Mouse (Mus musculus) forebrain, embryonic 16.5 days (tissue): ENCODE measurements at regions not wholly inside any gene's neighbourhood (a gene's known extent, or its start where the extent isn't known, plus 50 kb on each side); places are given as distances from the start of the nearest gene placed in this dataset.
A peak's percentile ranks its signal among the peaks of the same experiment; 100 is the strongest.

Experiments used
- ATAC-seq: fragments of 200-750 bp; cut with Nextera tagmentation; 2 replicates; pipeline ENCODE4 v1.8.0; 2017; ENCODE audit warnings: mild to moderate bottlenecking, moderate library complexity
- H3K27ac ChIP-seq: fragments of 300-500 bp; sonication (generic); 2 replicates; pipeline ENCODE4 v1.5.1; 2014; ENCODE audit warnings: low read length, control low read depth
- H3K27me3 ChIP-seq: fragments of 300-500 bp; sonication (generic); replicated peaks from 2 replicates; pipeline ENCODE4 v1.6.1; 2014; ENCODE audit warnings: low read length; ENCODE audit not compliant: control insufficient read depth, insufficient read depth
- H3K36me3 ChIP-seq: fragments of 300-500 bp; sonication (generic); 2 replicates; pipeline ENCODE4 v1.6.1; 2014; ENCODE audit not compliant: control insufficient read depth, insufficient read depth
- H3K4me1 ChIP-seq: fragments of 300-500 bp; sonication (generic); replicated peaks from 2 replicates; pipeline ENCODE4 v1.6.1; 2014; ENCODE audit warnings: low read length; ENCODE audit not compliant: control insufficient read depth, insufficient read depth
- H3K4me2 ChIP-seq: fragments of 300-500 bp; sonication (generic); 2 replicates; pipeline ENCODE4 v1.6.1; 2014; ENCODE audit warnings: mild to moderate bottlenecking, low read length, control low read depth
- H3K4me3 ChIP-seq: fragments of 300-500 bp; sonication (generic); replicated peaks from 2 replicates; pipeline ENCODE4 v1.5.1; 2014; ENCODE audit warnings: mild to moderate bottlenecking, low read length, control low read depth
- H3K9ac ChIP-seq: fragments of 300-500 bp; sonication (generic); replicated peaks from 2 replicates; pipeline ENCODE4 v1.6.1; 2014; ENCODE audit warnings: low read depth, low read length, control low read depth
- H3K9me3 ChIP-seq: fragments of 300-500 bp; sonication (generic); 2 replicates; pipeline ENCODE4 v1.6.1; 2016; ENCODE audit warnings: low read length; ENCODE audit not compliant: control insufficient read depth
- WGBS: fragments of 180-500 bp; shearing (Covaris S2); extraction: QIAGEN DNeasy Blood & Tissue Kit; methylation state at CpG from one replicate; pipeline ENCODE4 v1.1.7; 2014; 5-methylcytosine and 5-hydroxymethylcytosine counted together

DNA sequence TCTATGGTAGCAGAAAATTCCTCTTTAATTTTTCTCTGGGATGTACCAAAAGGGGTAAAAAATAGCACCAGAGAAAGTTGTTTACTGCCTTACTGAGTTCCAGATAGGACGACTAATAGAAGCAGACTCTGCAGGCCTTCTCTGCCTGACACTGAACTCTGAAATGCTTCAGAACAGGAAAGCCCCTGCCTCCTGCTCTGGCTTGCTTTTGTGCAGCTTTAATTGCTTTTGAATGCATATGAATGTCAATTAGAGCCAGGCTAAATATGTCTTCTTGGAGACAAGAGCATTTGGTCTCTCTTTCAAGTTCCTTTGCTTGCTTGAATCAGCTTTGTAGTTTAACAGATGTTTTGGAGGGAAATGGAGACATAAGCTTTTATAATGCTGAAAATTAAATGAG is 512.5 kb upstream of the Apob start:
- Histone ChIP-seq H3K27me3 (no peaks in the 10 kb centered on the region), H3K9ac (no peak overlapping the region), H3K9me3 (no peaks in the 10 kb centered on the region), H3K4me1 (peaks cover 3% of the 10 kb centered on the region; the same call in 1 of the 2 replicates), H3K4me3 (no peak overlapping the region), H3K36me3 (no peaks in the 10 kb centered on the region), H3K27ac (peak overlapping the region; percentile 44; the same call in 1 of the 2 replicates), H3K4me2 (no peak overlapping the region)
- peak; percentile 71; the same call in 1 of the 2 replicates for ATAC-seq
- 0% methylated on average over 1 of the region's 1 CpGs for WGBS

DNA sequence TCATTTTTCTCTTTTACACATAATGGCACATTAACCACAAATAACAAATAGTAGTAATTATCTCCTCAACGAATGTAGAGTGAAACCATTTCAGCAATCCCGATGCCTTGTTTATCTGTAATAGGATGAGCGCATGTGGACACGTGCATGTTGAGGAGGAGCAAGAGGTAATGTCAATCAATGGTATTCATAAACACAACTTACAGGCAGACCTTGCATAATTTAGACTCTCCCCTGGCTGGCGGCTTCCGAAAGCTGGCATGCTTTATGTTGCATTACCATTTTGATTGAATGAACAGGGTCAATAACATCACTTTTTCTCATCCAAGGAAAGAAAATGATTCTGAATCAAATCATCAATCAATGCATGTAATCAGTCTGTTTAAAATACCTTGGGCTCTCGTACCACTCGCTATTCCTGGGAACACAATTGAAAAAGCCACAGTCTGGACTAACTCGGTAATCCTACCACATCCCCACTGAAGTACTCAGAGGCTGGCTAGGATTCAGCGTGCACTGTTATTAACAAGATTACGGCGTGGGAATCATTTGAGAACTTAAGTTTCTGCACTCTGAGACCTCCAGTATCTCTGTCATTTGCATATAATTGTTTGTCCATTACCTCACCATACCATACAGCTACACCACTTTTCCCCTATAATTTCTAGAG is 464.7 kb upstream of the Apob start:
- Histone ChIP-seq H3K4me2 (no peak overlapping the region), H3K27ac (no peak overlapping the region), H3K9me3 (no peaks in the 10 kb centered on the region), H3K4me3 (no peak overlapping the region), H3K36me3 (no peaks in the 10 kb centered on the region), H3K4me1 (0 out of 2 replicates have a peak, but pooled peaks cover 2% of the 10 kb centered on the region), H3K9ac (no peak overlapping the region), H3K27me3 (no peaks in the 10 kb centered on the region)
- WGBS: 60% methylated on average over 12 of the region's 12 CpGs
- peak; percentile 45; the same call in 1 of the 2 replicates for ATAC-seq

DNA sequence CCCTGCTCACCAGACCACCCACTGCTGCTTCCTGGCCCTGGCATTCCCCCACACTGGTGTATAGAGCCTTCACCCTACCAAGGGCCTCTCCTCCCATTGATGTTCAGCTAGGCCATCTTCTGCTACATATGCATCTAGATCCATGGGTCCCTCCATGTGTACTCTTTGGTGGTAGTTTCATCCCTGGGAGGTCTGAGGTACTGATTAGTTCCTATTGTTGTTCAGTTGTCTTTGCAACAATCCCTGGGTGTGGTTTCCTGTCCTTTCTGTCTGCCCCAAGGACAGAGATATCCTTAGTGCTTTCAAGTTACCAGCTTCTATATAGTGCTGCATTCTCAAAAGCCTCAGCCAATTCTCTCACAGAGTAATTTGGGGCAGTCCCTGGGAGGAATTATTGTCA is 440.1 kb upstream of the Apob start:
- Histone ChIP-seq H3K9me3 (no peaks in the 10 kb centered on the region), H3K4me3 (no peak overlapping the region), H3K27ac (no peak overlapping the region), H3K4me1 (no peaks in the 10 kb centered on the region), H3K4me2 (no peak overlapping the region), H3K36me3 (no peaks in the 10 kb centered on the region), H3K27me3 (no peaks in the 10 kb centered on the region), H3K9ac (no peak overlapping the region)
- no peak for ATAC-seq

DNA sequence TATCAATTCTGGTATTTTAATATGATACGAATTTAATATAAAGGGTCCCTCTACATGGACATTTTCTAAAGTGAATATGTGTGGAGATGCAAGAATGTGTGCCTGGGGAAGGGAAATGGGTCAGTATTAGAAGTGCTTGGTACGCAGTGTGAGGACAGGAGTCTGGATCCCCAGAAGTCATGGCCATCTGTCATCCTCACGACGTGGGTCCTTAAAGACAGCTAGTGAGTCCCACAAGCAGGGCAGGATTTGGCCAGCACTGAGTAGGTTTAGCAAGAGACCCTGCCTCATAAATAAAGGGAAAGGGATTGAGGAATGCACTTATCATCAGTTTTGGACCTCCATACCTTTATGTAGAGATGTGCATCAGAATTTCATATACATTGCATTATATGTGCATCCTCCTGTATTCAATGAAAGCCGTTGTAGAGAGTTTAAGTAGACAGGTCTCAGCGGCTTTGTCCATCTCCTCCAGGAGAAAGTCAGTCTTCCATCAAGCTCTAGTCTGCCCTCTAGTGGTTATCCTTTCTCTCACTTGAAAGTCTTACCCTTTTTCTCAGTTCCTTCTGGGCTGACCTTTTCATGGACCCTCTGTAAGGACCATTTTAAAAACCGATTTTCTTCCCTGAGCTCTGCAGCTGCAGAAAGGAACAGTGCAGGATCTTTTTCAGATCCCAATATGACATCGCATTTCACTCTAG is 434.0 kb upstream of the Apob start:
- ATAC-seq: no peak
- Histone ChIP-seq H3K9ac (no peak overlapping the region), H3K4me3 (no peak overlapping the region), H3K36me3 (no peaks in the 10 kb centered on the region), H3K9me3 (no peaks in the 10 kb centered on the region), H3K4me1 (no peaks in the 10 kb centered on the region), H3K27ac (no peak overlapping the region), H3K4me2 (no peak overlapping the region), H3K27me3 (no peaks in the 10 kb centered on the region)
- 46% methylated on average over 8 of the region's 8 CpGs for WGBS

DNA sequence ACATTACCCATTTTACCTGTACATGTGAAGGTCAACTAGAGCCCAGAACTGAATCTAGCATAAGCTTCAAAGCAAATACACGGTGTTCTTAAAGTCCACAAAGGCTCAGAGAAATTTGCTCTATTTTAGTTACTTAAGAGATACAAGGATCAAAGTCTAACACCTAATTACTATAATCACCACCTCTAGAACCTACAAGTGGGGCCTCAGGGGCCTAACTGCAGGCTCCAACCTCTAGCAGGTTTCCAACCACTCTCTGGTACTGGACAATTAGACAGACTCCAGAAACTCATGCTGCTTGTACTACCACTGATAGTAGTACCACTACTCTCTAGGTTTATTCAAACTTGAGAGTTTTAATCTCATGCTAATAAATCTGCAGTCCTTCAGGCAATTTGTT is 428.7 kb upstream of the Apob start:
- Histone ChIP-seq H3K9me3 (no peaks in the 10 kb centered on the region), H3K27me3 (no peaks in the 10 kb centered on the region), H3K4me3 (no peak overlapping the region), H3K4me2 (no peak overlapping the region), H3K36me3 (no peaks in the 10 kb centered on the region), H3K4me1 (no peaks in the 10 kb centered on the region), H3K27ac (no peak overlapping the region), H3K9ac (no peak overlapping the region)
- 85% methylated on average over 1 of the region's 1 CpGs for WGBS
- ATAC-seq: no peak

DNA sequence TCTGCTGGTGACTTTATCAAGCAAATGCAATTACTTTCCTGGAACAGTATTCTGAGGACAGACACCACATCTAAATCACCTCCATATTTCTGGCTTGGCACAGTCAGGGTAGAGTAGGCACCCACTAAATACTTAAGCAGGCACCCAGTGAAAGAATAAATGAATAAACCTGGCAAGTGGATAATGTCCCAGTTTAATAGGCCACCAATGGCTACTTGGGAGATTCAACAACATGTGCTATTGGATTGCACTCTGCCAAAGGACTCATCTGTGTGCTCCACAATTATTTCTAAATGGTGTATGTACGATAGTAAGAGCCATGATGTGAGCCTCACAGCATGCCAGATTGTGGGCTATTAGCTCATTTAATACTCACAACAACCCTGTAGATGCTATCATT is 417.2 kb upstream of the Apob start:
- H3K4me3 ChIP-seq: no peak overlapping the region
- no peaks in the 10 kb centered on the region for H3K9me3 ChIP-seq
- no peaks in the 10 kb centered on the region for H3K27me3 ChIP-seq
- no peak overlapping the region for H3K4me2 ChIP-seq
- no peak overlapping the region for H3K27ac ChIP-seq
- no peak for ATAC-seq
- H3K9ac ChIP-seq: no peak overlapping the region
- H3K4me1 ChIP-seq: no peaks in the 10 kb centered on the region
- WGBS: 59% methylated on average over 1 of the region's 1 CpGs
- H3K36me3 ChIP-seq: no peaks in the 10 kb centered on the region

DNA sequence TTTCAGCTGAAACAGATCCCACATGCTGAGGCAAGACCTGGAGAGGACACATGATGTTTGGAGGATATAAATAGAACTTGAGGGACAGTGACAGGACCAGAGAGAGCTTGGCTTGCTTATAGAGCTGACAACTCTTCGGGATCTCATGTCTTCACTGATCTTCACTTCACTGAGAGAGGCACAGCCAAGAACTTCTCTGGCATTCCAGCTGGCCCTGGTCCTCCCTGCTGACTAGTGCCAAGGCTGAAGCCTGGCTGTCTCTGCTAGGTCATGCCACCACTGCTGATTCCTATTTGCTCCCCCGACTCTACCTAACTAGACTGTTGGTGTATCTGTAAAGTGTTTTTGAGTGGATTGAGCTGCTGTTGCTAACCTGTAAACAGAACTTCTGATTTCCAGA is 401.4 kb upstream of the Apob start:
- Histone ChIP-seq H3K36me3 (no peaks in the 10 kb centered on the region), H3K27ac (no peak overlapping the region), H3K27me3 (no peaks in the 10 kb centered on the region), H3K9me3 (no peaks in the 10 kb centered on the region), H3K4me1 (no peaks in the 10 kb centered on the region), H3K4me3 (no peak overlapping the region), H3K9ac (no peak overlapping the region), H3K4me2 (no peak overlapping the region)
- no peak for ATAC-seq
- WGBS: 86% methylated on average over 2 of the region's 2 CpGs

DNA sequence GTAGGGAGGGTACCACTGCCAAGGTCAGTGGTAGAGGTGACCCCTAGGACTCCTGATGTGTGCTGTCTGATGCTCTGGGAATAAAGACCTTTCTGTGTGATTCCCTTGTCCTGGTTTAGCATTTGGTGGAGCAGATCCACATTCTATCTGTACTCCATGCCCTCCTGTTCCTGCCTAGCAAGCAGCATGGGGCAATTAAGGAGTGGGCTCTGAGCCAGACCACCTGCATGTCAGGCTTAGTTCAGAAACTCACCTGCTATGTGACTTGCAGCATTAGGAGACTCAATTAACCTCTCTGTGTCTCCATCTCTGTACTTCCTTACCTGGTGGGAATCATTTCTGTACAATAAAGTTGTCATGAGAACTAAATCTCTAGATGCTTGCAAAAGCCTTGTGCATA is 389.9 kb upstream of the Apob start:
- Histone ChIP-seq H3K27me3 (no peaks in the 10 kb centered on the region), H3K4me2 (no peak overlapping the region), H3K36me3 (no peaks in the 10 kb centered on the region), H3K4me1 (no peaks in the 10 kb centered on the region), H3K9me3 (no peaks in the 10 kb centered on the region), H3K9ac (no peak overlapping the region), H3K27ac (no peak overlapping the region), H3K4me3 (no peak overlapping the region)
- ATAC-seq: no peak

DNA sequence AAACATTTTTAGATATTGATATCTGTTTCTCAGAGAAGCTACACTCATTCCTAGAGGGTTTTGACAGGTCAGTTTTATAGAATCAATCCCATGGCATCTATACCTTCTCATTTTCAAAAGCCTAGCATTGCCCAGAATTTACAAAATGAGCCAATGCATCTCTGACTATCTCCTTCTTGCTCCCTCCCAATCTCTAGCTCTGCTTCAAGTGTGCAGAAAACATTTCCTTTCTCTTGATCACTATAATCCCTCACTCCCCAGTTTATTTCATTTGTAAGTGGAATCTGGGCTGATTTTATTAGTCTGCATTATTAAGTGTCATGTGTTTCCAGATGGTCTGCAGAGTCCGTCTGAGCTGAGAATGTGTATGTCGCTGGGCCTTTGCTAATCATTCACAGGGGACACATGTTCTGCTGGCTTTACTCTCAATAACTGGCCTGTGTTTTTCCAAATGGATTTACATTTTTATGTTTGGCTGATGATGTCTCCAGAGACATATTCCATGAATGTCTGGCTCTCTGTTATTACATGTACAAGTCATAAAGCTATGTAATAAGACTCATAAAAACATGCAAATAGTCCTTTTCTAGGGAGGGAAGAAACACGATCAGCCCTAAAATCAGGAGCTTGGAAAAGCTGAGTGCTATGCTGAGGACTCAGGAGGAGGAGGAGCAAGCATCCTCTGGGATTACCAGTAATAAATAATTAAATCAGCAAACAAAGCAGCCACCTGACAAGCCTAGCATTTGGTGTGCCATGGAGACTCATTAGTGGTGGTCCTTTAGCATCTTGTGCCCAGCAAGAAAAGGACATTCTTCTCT is 366.0 kb upstream of the Apob start:
- Histone ChIP-seq H3K27ac (no peak overlapping the region), H3K9me3 (no peaks in the 10 kb centered on the region), H3K36me3 (no peaks in the 10 kb centered on the region), H3K4me1 (no peaks in the 10 kb centered on the region), H3K9ac (no peak overlapping the region), H3K4me3 (no peak overlapping the region), H3K4me2 (no peak overlapping the region), H3K27me3 (no peaks in the 10 kb centered on the region)
- 82% methylated on average over 3 of the region's 3 CpGs for WGBS
- ATAC-seq: no peak
